Mouse (Mus musculus): ENCODE data around the gene Chn2.
A peak's percentile ranks its signal among the peaks of the same experiment; 100 is the strongest.

The Chn2 gene

GRCm38 (mm10) chr6:54039357-54039804 lies at the start of gene Chn2:
Chn2 (plus strand) TSS chr6:54039554.
- no peak for DNase-seq (ENCODE audit: extremely low read depth, low read depth, low spot score)

- DNase-seq (ENCODE audit: extremely low read depth, low read depth, low spot score), result no peak
Observed at GRCm38 (mm10) chr6:53992386-53992785, 47.0 kb upstream of the Chn2 start.

- DNase-seq (ENCODE audit: extremely low read depth, low read depth, low spot score), result peak; percentile 34
Observed at GRCm38 (mm10) chr6:53995519-53995918, 43.8 kb upstream of the Chn2 start.

- peak; percentile 66 for DNase-seq (ENCODE audit: extremely low read depth, low read depth, low spot score)
Observed at GRCm38 (mm10) chr6:53996226-53996955, 43.0 kb upstream of the Chn2 start.

DNA sequence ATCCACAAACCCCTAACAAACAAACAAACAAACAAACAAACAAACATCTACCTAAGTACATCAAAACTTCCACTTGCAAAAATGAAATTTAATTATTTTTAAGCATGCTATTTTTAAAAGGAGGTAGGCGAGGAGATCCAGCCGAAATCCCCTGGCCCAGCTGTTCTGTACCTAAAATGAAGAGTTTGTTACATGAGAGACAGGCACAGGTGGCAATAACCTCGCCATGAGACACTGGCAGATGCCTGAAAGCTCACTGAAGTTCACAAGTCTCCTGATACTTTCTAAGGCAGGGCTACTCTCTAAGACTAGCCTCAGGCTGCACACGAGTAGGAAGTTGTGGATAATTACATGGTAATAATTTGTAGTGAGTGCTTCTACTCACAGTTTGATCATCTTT lies 34.1 kb upstream of the Chn2 start:
- DNase-seq (ENCODE audit: extremely low read depth, low read depth, low spot score), result no peak

DNA sequence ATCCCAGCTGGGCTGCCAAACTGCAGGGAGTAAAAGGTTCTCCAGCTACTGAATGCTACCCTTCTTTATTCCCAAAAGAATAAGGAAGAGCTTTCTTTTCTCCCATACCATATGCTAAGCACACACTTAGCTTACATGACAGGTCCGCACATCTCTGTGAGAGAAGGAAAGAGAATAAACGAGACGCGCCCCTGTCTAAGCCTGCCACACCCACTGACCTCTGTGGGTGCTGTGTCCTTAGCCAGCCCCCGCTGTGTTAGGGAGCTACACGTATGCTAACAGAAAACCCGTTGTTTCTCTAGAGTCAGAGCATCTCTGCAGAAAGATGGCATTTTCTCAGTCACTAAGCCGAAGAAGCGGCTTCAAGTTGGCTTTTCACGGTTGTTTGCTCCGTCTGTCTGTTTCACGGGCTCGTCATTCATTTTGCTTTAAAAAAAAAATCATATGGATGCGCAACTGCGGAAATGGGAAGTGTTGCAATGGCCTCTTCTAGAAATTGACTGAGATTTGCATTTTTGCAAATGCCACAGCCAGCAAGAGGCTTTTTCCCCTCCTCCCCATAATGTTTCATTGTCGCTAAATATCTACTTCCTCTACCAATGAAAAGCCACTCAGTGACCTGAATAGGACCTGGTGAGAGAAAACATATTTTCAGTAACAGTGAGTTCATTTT lies 30.8 kb upstream of the Chn2 start:
- no peak for DNase-seq (ENCODE audit: extremely low read depth, low read depth, low spot score)

GRCm38 (mm10) chr6:54009293-54009692 lies 30.1 kb upstream of the Chn2 start:
- DNase-seq (ENCODE audit: extremely low read depth, low read depth, low spot score), result no peak

- DNase-seq (ENCODE audit: extremely low read depth, low read depth, low spot score), result no peak
Observed at GRCm38 (mm10) chr6:54010362-54010761, 29.0 kb upstream of the Chn2 start.

- no peak for DNase-seq (ENCODE audit: extremely low read depth, low read depth, low spot score)
Observed at GRCm38 (mm10) chr6:54012163-54012562, 27.2 kb upstream of the Chn2 start.

- DNase-seq (ENCODE audit: extremely low read depth, low read depth, low spot score), result no peak
Observed at GRCm38 (mm10) chr6:54018038-54018437, 21.3 kb upstream of the Chn2 start.

GRCm38 (mm10) chr6:54018861-54019260 lies 20.5 kb upstream of the Chn2 start:
- no peak for DNase-seq (ENCODE audit: extremely low read depth, low read depth, low spot score)

GRCm38 (mm10) chr6:54021123-54021789 lies 18.1 kb upstream of the Chn2 start:
- no peak for DNase-seq (ENCODE audit: extremely low read depth, low read depth, low spot score)

DNA sequence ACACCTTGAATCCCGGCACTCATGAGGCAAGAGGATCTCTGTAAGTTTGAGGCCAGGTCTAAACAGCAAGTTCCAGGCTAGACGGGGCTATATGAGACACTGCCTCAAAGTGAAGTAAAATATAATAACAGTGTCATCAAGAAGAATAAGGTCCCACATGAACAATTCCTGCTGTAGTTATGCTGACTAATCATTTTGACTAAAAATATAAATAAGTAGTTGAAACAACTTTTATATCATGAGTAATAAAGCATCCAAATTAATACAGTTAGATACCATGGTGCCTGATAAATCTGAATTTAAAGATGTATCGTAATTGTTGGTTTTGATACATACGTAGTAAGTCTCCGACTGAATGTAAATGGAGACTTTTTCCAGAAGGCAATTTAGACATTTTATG lies 15.5 kb upstream of the Chn2 start:
- no peak for DNase-seq (ENCODE audit: extremely low read depth, low read depth, low spot score)

DNA sequence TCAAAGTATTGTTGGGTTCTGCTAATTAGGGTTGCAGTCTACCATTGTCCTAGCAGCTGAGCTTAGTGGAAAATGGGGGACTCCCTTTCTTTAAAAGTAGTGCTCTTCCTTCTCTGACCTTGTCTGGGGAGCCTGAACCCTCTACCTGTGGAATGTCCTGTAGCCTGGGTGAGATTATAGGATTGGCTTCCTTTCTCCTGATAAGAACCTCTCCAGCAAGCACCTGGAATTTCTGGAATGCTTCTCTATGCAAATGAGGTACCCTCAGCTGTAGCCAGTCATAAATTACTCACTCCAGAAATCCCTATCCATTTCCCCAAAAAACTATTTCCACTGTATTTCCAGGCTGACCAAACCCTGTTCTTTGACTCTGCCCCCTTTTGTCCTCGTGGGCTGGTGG lies 10.6 kb upstream of the Chn2 start:
- no peak for DNase-seq (ENCODE audit: extremely low read depth, low read depth, low spot score)

DNA sequence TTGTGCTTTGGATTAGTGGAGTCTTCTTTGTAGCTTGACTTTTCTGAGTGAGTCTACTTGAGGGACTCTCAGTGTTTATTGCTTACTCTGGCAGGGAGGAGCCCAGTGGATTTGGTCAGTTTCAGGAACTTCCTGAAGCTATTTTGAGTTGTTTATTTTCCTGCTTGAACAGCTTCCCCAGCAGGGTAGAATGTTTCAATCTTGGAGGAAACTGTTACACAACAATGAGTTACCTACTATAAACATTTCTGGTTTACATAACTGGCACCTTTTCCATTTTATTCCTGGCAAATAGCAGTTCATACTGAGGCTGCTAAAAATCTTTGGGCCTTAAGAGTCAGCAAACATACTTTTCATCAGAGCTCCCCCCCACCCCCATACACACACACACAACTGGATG lies 9.0 kb upstream of the Chn2 start:
- DNase-seq (ENCODE audit: extremely low read depth, low read depth, low spot score), result no peak

DNA sequence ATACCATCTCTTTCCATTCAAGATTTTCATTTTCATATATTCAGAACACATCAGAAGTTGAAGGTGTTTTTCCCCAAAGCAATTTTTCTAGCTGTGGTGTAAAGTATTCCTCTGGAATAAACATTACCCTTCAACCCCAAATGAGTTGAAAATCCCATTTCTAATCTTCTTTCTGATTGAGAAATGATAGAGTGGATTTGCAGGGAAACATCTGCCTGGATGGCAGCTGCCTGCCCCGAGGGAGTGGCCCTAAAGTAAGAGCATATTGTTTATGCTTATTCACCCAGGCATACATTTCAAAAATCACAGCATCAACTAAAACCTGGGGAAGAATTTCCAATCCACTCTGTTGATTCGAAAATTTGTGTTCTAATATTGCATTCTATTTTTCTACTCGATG lies 8.6 kb upstream of the Chn2 start:
- no peak for DNase-seq (ENCODE audit: extremely low read depth, low read depth, low spot score)

GRCm38 (mm10) chr6:54034471-54034870 lies 4.9 kb upstream of the Chn2 start:
- DNase-seq (ENCODE audit: extremely low read depth, low read depth, low spot score), result no peak

DNA sequence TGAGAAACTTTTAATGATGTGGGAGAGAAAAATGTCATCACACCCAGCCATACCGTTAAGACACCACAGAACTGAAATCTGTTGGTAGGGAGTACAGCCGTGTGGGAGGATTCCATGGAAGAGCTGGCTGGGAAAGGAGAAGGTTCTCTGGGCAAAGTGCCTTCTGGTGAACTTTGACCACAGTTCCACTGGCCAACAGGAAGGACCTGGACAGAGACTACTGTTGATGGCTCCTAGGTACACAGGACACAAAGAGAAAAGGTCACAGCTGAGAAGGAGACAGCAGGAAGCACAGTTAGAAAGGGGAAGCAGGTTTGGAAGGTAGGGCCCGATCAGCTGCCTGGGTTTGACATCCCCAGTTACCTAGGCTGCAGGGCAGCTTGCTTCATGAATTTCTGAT lies 3.8 kb upstream of the Chn2 start:
- DNase-seq (ENCODE audit: extremely low read depth, low read depth, low spot score), result no peak

DNA sequence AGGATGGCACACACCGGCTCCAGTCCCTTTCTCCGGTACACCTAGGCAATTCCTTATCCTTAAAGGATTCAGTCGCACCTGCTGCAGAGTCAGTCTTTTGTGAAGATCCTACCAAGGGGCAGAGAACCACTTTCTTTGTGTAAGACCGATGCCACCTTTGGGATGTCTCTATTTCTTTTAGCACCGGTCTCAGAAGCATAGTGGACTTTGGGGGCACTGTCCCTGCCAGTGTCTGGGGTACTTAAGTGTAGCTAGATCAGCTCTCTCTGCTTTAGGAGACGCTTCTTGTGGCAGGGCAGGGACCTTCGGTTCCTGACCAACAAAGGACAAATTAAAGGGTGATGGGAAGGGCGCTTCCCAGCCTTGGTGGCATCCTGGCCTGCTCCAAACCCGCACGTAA lies 488 bp upstream of the Chn2 start:
- DNase-seq (ENCODE audit: extremely low read depth, low read depth, low spot score), result no peak

DNA sequence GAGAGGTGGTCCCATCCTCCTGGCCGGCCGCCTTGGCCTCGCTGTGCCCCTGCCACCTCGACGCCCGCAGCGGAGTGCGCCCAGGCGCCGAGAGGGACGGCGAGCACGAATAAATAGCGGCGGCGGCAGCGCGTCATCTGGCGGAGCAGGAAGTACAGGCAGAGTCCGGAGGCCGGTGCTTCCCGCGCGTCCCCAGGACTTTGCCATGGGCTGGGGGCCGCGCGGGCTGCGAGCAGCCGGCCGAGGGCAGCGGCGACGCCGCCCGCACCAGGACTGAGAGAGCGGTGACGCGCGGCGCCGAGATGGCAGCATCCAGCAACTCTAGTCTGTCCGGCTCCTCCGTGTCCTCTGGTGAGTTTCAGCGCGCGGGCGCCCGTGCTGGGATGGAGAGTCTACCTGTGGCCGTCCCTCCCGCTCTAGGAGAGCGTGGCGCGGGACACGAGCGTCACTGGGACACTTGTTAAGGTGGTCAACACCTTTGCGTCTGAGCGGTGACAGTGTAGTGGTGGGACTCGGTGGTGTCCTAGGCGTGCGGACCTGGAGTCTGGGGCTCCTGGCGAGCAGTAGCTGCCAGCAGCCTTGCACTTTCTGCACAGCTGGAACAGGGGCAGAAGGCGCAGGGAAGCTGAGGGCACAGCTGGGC lies 572 bp downstream of the Chn2 start:
- no peak for DNase-seq (ENCODE audit: extremely low read depth, low read depth, low spot score)

DNA sequence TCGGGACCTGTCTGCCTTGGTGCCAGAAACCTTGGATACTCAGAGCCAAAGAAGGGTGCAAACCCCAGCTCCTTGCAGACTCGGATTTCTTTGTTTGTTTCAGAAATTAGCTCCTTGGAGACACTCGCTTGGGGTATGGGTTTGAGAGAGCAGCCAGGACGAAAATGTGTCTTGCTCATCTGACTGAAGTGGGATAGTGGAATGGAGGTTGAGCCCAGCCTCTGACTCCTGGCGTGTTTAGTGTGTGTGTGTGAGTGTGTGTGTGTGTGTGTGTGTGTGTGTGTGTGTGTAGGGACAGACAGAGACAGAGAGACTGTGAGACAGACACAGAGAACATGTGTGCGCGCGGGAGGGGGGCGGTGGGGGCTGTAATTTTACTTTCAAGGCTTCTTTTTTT lies 1.1 kb downstream of the Chn2 start:
- DNase-seq (ENCODE audit: extremely low read depth, low read depth, low spot score), result no peak

All from fat pad, adult 2 months (tissue).